Mouse (Mus musculus) megakaryocyte, embryonic 14.5 days (primary cell): ENCODE results near the gene Sobp. TPM values are rescaled to one million over a fixed set of nuclear protein-coding genes. Genes with fewer than 3 reads are reported as not detected.

Experiments
- H3K27me3 ChIP-seq: replicated peaks from 2 replicates; pipeline ENCODE3; 2012; ENCODE audit warnings: inconsistent platforms
- H3K36me3 ChIP-seq: replicated peaks from 2 replicates; pipeline ENCODE3; 2012; ENCODE audit warnings: low read length, inconsistent platforms, mixed read lengths
- H3K4me1 ChIP-seq: 2 replicates; pipeline ENCODE4 v1.6.1; 2012; ENCODE audit warnings: inconsistent platforms
- H3K4me3 ChIP-seq: replicated peaks from 2 replicates; pipeline ENCODE3; 2012; ENCODE audit warnings: moderate library complexity, mild to moderate bottlenecking, inconsistent platforms
- H3K9me3 ChIP-seq: 2 replicates; pipeline ENCODE4 v1.6.1; 2012; ENCODE audit warnings: inconsistent platforms
- FLI1 ChIP-seq: IDR thresholded peaks from 2 replicates; pipeline ENCODE4 v1.6.1; 2012; ENCODE audit warnings: low read length, inconsistent platforms, mixed read lengths
- GATA1 ChIP-seq: IDR thresholded peaks from 3 replicates; pipeline ENCODE4 v1.6.1; 2012; ENCODE audit warnings: mixed read lengths, low read length, inconsistent platforms, borderline replicate concordance
- polyA plus RNA-seq: library from polyadenylated mRNA; stranded (reverse); fragments of >175 nt; gene quantifications from 2 replicates; pipeline ENCODE4 v1.2.3, GENCODE M21; 2012; ENCODE audit warnings: low replicate concordance; ENCODE audit not compliant: insufficient read depth

The Sobp gene
- polyA plus RNA-seq, 1 experiment: 0.28 TPM

DNA sequence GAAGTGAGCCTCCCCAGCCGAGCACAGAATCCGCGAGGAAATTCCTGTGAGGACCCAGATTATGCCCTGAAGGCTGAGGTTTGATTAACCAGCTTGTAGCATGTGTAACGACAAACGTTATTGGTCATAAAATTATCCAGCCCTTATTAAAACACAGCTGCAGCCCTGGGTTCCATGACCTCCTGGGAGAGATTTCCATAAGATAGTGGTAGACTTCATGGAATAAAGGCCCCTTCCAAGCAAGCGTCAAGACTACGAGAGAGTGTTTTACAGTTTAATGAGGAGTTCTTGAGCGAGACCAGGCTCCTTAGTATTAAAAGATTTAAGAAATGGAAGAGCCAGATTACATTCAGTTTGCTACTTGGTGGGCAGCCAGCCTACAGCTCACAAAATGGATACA, 76.6 kb downstream of the Sobp start:
- Histone ChIP-seq H3K27me3 (peaks cover 9% of the 10 kb centered on the region), H3K4me3 (no peak overlapping the region), H3K4me1 (no peaks in the 10 kb centered on the region), H3K36me3 (no peaks in the 10 kb centered on the region), H3K9me3 (no peaks in the 10 kb centered on the region)
- TF ChIP-seq GATA1: no peak
- TF ChIP-seq FLI1: no peak

DNA sequence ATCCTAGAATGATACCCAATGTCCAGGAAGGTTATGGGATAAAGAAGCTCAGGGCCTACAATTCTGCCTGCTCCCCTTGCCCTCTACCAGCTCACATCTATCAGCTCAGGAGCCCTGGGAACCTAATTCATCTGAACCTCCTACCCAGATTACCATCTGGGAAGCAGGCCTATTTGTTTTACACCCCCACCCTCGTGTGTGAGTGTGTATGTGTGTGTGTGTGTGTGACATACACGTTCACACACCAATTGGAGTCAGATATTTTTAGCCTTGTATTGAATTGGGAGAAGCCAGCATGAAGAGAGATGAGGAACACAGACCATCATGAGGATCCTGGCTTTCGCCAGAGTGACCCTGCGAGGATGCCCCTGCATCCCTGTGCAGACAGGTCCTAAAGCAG, 77.7 kb downstream of the Sobp start:
- TF ChIP-seq GATA1: no peak
- TF ChIP-seq FLI1: no peak
- Histone ChIP-seq H3K36me3 (no peaks in the 10 kb centered on the region), H3K4me3 (no peak overlapping the region), H3K9me3 (no peaks in the 10 kb centered on the region), H3K4me1 (no peaks in the 10 kb centered on the region), H3K27me3 (peaks cover 9% of the 10 kb centered on the region)

DNA sequence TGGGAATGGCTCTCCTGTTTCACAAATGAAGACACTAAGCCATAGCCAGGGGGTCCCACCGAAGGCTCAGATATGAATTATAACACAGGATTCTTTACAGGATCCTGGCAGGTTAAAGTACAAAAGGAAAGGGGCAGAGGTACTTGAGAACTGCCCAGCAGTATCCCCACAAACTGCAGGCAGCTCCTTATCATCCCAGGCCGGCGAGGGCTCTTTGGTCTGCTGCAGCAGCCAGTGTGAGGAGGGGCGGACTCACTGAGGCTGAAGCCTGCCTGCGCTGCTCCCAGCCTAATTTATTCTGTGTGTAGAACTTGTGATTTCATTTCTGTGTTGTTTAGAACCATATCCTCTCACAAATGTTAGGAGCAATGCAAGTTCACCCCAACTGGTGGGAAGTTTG, 79.8 kb downstream of the Sobp start:
- no peak for TF ChIP-seq FLI1
- no peak for TF ChIP-seq GATA1
- H3K27me3 ChIP-seq: peaks cover 9% of the 10 kb centered on the region
- no peak overlapping the region for H3K4me3 ChIP-seq
- H3K9me3 ChIP-seq: peaks cover 3% of the 10 kb centered on the region; the same call in 1 of the 2 replicates
- H3K36me3 ChIP-seq: no peaks in the 10 kb centered on the region
- H3K4me1 ChIP-seq: no peaks in the 10 kb centered on the region

DNA sequence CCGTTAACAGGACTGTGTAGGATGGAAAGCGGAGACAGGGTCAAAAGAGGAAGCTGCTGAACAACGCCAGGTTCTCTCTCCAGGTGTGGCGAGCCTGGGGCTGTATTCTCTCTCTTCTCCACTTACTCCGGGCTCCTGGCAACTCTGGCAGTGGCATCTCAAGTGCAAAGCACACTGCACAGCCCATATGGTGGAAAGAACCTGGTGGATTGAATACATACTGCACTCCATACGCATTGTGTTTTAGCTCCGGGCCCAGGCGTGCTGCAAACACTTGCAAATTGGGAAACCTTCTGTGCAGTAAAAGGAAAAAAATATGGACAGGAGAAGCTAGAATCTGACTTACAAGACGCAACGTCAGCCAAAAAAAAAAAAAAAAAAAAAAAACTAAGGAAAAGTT, 80.9 kb downstream of the Sobp start:
- Histone ChIP-seq H3K4me1 (no peaks in the 10 kb centered on the region), H3K36me3 (no peaks in the 10 kb centered on the region), H3K4me3 (no peak overlapping the region), H3K27me3 (peaks cover 9% of the 10 kb centered on the region), H3K9me3 (peaks cover 12% of the 10 kb centered on the region)
- TF ChIP-seq GATA1 (no peak), FLI1 (no peak)

DNA sequence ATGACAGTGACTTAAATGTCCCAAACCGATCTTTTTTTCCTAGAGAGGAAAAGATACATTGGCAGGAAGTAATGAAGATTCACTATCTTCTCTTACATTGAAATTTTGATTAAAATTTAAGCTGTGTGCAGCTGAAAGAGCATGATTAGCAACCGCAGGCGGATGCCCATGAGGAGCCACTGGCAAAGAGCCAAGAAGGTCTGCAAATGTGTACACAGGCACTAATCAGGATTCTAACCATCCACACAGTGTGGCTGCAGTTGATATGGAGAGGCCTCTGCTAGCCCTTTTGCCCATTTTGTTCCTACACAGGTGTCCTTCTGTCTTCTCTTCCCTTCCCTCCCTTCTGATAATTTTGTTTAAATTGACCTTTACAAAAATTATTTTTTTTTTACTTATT, 84.3 kb downstream of the Sobp start:
- no peak for TF ChIP-seq FLI1
- no peak for TF ChIP-seq GATA1
- Histone ChIP-seq H3K4me1 (no peaks in the 10 kb centered on the region), H3K9me3 (peaks cover 22% of the 10 kb centered on the region)

DNA sequence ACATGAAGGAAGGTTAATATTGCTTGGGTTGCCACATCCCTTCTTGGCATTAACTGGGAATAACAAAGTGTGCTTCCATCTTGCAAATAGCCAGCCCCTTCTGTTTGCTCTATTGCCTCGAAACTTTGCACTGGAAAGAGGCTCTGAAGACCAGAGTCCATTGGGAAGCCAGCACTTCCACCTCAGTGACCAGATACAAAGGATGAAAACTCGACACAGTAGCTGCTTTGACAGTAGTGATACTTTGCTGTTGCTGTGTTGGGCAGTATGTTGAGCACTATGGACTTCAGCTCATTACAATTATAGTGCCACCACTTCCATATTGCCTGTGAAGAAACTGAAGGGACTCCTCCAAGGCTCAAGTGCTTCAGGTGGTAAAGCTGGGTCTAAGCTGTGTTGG, 86.9 kb downstream of the Sobp start:
- no peak overlapping the region for H3K4me3 ChIP-seq
- no peak for TF ChIP-seq GATA1
- no peak for TF ChIP-seq FLI1
- peaks cover 4% of the 10 kb centered on the region for H3K27me3 ChIP-seq

More for the DNA sequence above, 84.3 kb downstream of the Sobp start:
- Histone ChIP-seq H3K36me3 (no peaks in the 10 kb centered on the region), H3K27me3 (peaks cover 5% of the 10 kb centered on the region), H3K4me3 (no peak overlapping the region)

DNA sequence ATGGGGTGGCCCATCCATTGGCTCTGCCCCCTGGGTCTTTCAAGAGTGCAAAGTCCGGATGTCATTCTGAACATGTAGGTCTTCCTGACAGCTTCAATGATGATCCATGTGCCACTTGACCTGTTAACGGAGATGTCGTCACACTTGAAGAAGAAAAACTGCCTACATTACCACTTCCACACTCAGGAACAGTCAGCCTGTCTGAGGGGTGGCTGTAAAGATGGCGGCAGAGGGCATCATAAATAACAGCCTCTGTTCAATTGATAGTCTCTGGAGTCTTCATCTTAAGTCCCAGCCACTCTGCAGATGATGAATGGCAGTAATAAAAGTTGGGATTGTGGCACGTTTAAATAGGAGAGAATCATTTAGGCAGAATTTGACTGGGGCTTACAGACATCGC, 87.4 kb downstream of the Sobp start:
- H3K36me3 ChIP-seq: no peaks in the 10 kb centered on the region
- TF ChIP-seq FLI1: no peak
- TF ChIP-seq GATA1: no peak
- H3K9me3 ChIP-seq: peaks cover 22% of the 10 kb centered on the region
- peaks cover 4% of the 10 kb centered on the region for H3K27me3 ChIP-seq
- H3K4me1 ChIP-seq: no peaks in the 10 kb centered on the region
- no peak overlapping the region for H3K4me3 ChIP-seq

More for the DNA sequence above, 86.9 kb downstream of the Sobp start:
- Histone ChIP-seq H3K9me3 (peaks cover 22% of the 10 kb centered on the region), H3K4me1 (no peaks in the 10 kb centered on the region), H3K36me3 (no peaks in the 10 kb centered on the region)

DNA sequence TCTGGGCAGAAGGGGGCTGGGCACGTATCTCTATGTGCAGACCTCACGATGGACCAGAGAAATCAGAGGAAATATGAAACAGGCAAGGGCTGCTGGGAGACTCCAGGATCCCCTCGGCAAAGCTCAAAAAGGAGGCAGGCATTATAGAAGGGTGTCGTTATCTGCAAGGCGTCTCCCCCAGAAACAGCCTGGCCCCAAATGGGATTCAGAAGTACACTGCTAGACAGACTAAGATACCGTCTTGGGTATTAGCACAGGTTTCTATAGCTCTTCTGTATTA, 90.3 kb downstream of the Sobp start:
- Histone ChIP-seq H3K9me3 (peaks cover 16% of the 10 kb centered on the region), H3K4me3 (no peak overlapping the region), H3K27me3 (peaks cover 8% of the 10 kb centered on the region), H3K4me1 (no peaks in the 10 kb centered on the region), H3K36me3 (no peaks in the 10 kb centered on the region)
- TF ChIP-seq FLI1 (no peak), GATA1 (no peak)

DNA sequence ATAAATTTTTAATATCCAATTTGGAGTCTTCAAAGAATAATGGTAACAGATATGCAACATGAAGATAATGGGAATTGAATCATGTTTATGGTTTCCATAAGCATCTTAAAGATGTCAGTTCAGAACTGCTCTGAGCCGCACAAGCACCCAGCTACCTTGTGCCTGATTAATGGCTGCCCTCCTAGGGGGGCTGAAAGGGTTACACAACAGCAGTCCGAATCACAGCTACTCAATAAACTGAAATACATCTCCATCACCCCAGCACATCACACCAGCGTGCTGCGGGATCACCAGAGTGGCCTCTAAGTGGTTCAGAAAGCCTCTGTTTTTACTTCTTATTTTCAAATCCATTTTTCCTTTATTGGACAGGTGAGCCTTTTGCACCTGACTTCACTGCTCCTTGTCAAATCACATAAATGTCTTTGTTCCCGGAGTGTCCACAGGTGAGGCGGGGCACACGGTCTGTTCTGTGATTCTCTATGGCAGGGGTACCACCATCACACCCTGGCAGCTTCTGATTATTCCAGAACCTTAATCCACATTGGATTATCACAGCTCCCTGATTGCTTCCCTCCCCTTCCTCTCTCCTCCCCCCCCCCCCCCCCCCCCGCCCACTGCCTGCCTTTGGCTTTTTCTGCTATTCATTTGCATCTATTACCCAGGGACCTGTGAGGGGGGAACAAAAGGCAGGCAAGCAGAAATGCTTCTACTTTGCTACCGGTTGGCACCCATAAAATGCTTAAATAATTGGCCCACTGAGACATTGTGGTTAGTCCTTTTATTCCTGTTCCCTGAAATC, 90.8 kb downstream of the Sobp start:
- Histone ChIP-seq H3K27me3 (peaks cover 8% of the 10 kb centered on the region), H3K4me1 (no peaks in the 10 kb centered on the region), H3K9me3 (peaks cover 10% of the 10 kb centered on the region), H3K4me3 (no peak overlapping the region), H3K36me3 (no peaks in the 10 kb centered on the region)
- no peak for TF ChIP-seq GATA1
- TF ChIP-seq FLI1: no peak

DNA sequence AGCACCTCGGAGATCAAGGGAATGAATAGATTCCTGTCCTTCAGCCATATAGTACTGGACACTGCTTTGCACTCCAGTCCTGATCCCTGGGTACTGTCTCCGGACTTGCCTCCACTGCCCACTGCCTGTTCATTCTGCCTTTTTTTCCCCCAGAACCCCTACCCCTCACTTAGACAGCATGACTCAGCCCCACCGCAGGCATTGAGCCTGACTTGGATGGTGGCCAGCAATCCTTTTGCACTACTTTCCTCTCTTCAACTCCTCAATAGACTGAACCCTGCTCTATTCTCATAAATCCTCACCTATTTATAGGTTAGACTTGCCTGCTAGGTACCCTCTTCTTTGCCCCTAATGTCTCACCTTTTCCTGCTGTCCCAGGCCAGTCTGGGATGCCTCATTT, 93.0 kb downstream of the Sobp start:
- H3K4me1 ChIP-seq: no peaks in the 10 kb centered on the region

More for the DNA sequence above, 93.0 kb downstream of the Sobp start:
- no peak overlapping the region for H3K4me3 ChIP-seq
- TF ChIP-seq GATA1 (no peak), FLI1 (no peak)
- no peaks in the 10 kb centered on the region for H3K9me3 ChIP-seq
- no peaks in the 10 kb centered on the region for H3K36me3 ChIP-seq
- H3K27me3 ChIP-seq: peaks cover 8% of the 10 kb centered on the region
